Mouse (Mus musculus) lung, postnatal 0 days (tissue): ENCODE data around the gene Six3.

ENCODE experiments used
- CTCF ChIP-seq: IDR thresholded peaks from 2 replicates; pipeline ENCODE4 v1.5.1; 2016; ENCODE audit warnings: antibody characterized with exemption, mild to moderate bottlenecking
- EP300 ChIP-seq: IDR thresholded peaks from 2 replicates; pipeline ENCODE4 v1.6.1; 2016; ENCODE audit warnings: antibody characterized with exemption, mild to moderate bottlenecking, control low read depth

DNA sequence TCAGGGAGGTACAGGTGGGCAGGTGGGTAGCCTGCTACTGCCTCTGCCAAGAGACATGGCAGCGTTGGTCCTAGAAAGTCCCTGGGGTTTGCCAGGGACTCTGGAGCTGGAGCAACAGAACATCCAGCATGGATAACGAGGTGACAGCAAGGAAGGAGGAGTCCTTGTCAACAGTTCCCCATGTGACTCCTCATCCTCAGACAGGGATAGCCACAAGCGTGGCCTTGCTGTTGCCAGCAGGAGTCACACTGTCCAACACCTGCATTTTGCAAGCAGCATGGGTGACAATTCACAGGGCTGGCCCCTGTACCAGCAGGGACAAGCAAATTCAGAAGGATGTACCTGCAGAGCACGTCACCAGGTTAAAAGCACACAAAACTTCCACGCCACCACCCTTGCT is 35.1 kb upstream of the Six3 start:
- TF ChIP-seq CTCF (no peak), EP300 (no peak)
